Mouse (Mus musculus): ENCODE data around the gene Car3. TPM values are rescaled to one million over a fixed set of nuclear protein-coding genes. Genes with fewer than 3 reads are reported as not detected.

Gene Car3
- polyA plus RNA-seq, 1 experiment, result 5,717 TPM

DNA sequence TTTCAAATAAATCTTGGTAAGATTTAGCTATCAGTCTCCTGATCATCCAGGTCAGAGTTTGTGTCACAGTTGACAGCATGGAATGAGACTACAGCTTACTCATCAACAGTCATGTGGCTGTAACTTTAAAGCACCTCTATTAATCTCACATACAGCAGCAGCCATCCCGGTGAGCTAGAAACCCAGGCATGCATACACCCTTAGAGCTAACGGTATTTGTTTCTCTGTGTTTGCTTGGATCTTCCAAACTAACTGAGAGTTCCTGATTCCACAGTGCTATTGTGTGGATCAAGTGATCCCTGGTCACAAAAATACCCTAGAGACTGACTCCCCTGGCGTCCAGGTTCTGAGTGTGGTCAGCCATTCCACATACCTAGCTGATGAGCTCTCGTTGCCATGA, 1.5 kb upstream of the Car3 start:
- Histone ChIP-seq H3K4me1 (ENCODE audit: control insufficient read depth, insufficient read depth, insufficient read length, low read length) (no peaks in the 10 kb centered on the region; the same call in 1 of the 2 replicates), H3K4me3 (ENCODE audit: insufficient read depth, low read depth, low read length) (peak overlapping the region; percentile 29; the same call in 1 of the 2 replicates), H3K27ac (replicated peaks; ENCODE audit: low read depth, low read length) (0 out of 2 replicates have a peak overlapping the region, but pooled peaks have one; percentile 47)

- no peaks in the 10 kb centered on the region; the same call in 1 of the 2 replicates for H3K4me1 ChIP-seq (ENCODE audit: control insufficient read depth, insufficient read depth, insufficient read length, low read length)
- peak overlapping the region; percentile 69 for H3K4me3 ChIP-seq (ENCODE audit: insufficient read depth, low read depth, low read length)
- H3K27ac ChIP-seq (replicated peaks; ENCODE audit: low read depth, low read length), result peak overlapping the region; percentile 31
Measured at GRCm38 (mm10) chr3:14862654-14863021, 674 bp upstream of the Car3 start.

DNA sequence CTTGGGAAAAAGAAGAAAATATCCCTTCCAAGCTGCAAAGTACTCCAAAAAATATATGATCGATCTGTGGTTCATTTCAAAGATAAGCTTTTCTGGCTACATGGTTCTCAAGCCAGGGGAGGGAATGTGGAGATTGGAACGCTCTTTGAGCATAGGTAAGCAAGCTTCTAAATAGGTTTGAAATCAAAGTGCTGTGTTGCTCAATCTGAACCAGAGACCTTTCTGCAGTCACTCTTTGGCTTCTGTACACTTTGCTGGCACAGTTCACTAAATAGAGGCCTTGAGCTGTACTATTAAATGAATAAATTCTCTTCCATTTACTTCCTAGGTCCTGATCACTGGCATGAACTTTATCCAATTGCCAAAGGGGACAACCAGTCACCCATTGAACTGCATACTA, 610 bp downstream of the Car3 start:
- H3K4me1 ChIP-seq (ENCODE audit: control insufficient read depth, insufficient read depth, insufficient read length, low read length), result peaks cover 5% of the 10 kb centered on the region
- H3K4me3 ChIP-seq (ENCODE audit: insufficient read depth, low read depth, low read length), result peak overlapping the region; percentile 69
- peak overlapping the region; percentile 80 for H3K27ac ChIP-seq (replicated peaks; ENCODE audit: low read depth, low read length)

GRCm38 (mm10) chr3:14865941-14866340, 2.6 kb downstream of the Car3 start:
- Histone ChIP-seq H3K27ac (replicated peaks; ENCODE audit: low read depth, low read length) (peak overlapping the region; percentile 55), H3K4me3 (ENCODE audit: insufficient read depth, low read depth, low read length) (peak overlapping the region; percentile 9; the same call in 1 of the 2 replicates)

DNA sequence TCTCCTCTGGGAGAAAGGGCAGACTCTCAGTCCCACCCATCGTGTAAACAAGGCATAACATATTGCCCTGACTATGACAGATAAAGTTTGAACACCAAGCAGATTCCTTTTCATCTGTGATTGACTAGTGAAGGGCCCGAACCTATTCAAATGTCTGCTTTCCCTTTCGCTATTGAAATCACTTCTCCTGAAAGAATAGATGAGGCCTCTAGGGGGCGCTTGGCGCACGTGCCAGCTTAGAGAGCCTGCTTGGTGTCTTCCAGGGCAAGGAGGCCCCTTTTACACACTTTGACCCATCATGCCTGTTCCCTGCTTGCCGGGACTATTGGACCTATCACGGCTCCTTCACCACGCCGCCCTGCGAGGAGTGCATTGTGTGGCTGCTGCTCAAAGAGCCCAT, 6.5 kb downstream of the Car3 start:
- Histone ChIP-seq H3K27ac (replicated peaks; ENCODE audit: low read depth, low read length) (peak overlapping the region; percentile 72), H3K4me3 (ENCODE audit: insufficient read depth, low read depth, low read length) (peak overlapping the region; percentile 49)

More at GRCm38 (mm10) chr3:14865941-14866340, 2.6 kb downstream of the Car3 start:
- H3K4me1 ChIP-seq (ENCODE audit: control insufficient read depth, insufficient read depth, insufficient read length, low read length), result peaks cover 5% of the 10 kb centered on the region

GRCm38 (mm10) chr3:14870528-14870927, 7.2 kb downstream of the Car3 start:
- Histone ChIP-seq H3K27ac (replicated peaks; ENCODE audit: low read depth, low read length) (0 out of 2 replicates have a peak overlapping the region, but pooled peaks have one; percentile 1), H3K4me1 (ENCODE audit: control insufficient read depth, insufficient read depth, insufficient read length, low read length) (peaks cover 5% of the 10 kb centered on the region), H3K4me3 (ENCODE audit: insufficient read depth, low read depth, low read length) (no peak overlapping the region)

More for the DNA sequence above, 6.5 kb downstream of the Car3 start:
- peaks cover 5% of the 10 kb centered on the region for H3K4me1 ChIP-seq (ENCODE audit: control insufficient read depth, insufficient read depth, insufficient read length, low read length)

DNA sequence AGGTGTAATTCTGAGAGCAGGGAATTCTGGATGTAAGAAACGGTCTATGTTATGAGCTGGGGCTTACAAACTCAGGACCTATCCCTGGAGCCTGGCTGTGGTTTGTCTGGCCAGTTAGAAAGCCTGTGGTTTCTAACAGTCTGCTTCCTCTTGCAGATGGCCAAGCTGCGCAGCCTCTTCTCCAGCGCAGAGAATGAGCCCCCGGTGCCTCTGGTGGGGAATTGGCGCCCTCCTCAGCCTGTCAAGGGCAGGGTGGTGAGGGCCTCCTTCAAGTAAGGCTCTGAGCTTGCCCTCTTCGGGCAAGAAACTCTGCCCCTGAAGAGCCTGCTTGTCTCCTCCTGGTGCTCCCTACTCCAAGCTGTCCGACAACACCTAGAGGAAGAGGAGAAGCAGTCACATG, 8.1 kb downstream of the Car3 start:
- Histone ChIP-seq H3K4me1 (ENCODE audit: control insufficient read depth, insufficient read depth, insufficient read length, low read length) (peaks cover 5% of the 10 kb centered on the region), H3K4me3 (ENCODE audit: insufficient read depth, low read depth, low read length) (no peak overlapping the region), H3K27ac (replicated peaks; ENCODE audit: low read depth, low read length) (no peak overlapping the region)

- Histone ChIP-seq H3K4me1 (ENCODE audit: control insufficient read depth, insufficient read depth, insufficient read length, low read length) (no peaks in the 10 kb centered on the region; the same call in 1 of the 2 replicates), H3K27ac (replicated peaks; ENCODE audit: low read depth, low read length) (no peak overlapping the region), H3K4me3 (ENCODE audit: insufficient read depth, low read depth, low read length) (no peak overlapping the region)
Measured at GRCm38 (mm10) chr3:14874402-14875040, 11.2 kb downstream of the Car3 start.

GRCm38 (mm10) chr3:14876325-14876918, 13.1 kb downstream of the Car3 start:
- H3K4me1 ChIP-seq (ENCODE audit: control insufficient read depth, insufficient read depth, insufficient read length, low read length), result no peaks in the 10 kb centered on the region
- H3K4me3 ChIP-seq (ENCODE audit: insufficient read depth, low read depth, low read length), result no peak overlapping the region
- no peak overlapping the region for H3K27ac ChIP-seq (replicated peaks; ENCODE audit: low read depth, low read length)

- Histone ChIP-seq H3K4me1 (ENCODE audit: control insufficient read depth, insufficient read depth, insufficient read length, low read length) (no peaks in the 10 kb centered on the region), H3K4me3 (ENCODE audit: insufficient read depth, low read depth, low read length) (no peak overlapping the region), H3K27ac (replicated peaks; ENCODE audit: low read depth, low read length) (no peak overlapping the region)
Measured at GRCm38 (mm10) chr3:14877251-14877909, 14.1 kb downstream of the Car3 start.

GRCm38 (mm10) chr3:14878749-14879223, 15.5 kb downstream of the Car3 start:
- no peaks in the 10 kb centered on the region for H3K4me1 ChIP-seq (ENCODE audit: control insufficient read depth, insufficient read depth, insufficient read length, low read length)
- H3K27ac ChIP-seq (replicated peaks; ENCODE audit: low read depth, low read length), result no peak overlapping the region
- no peak overlapping the region for H3K4me3 ChIP-seq (ENCODE audit: insufficient read depth, low read depth, low read length)

GRCm38 (mm10) chr3:14879293-14879692, 16.0 kb downstream of the Car3 start:
- Histone ChIP-seq H3K27ac (replicated peaks; ENCODE audit: low read depth, low read length) (no peak overlapping the region), H3K4me3 (ENCODE audit: insufficient read depth, low read depth, low read length) (no peak overlapping the region), H3K4me1 (ENCODE audit: control insufficient read depth, insufficient read depth, insufficient read length, low read length) (no peaks in the 10 kb centered on the region)

GRCm38 (mm10) chr3:14880277-14880676, 17.0 kb downstream of the Car3 start:
- H3K4me1 ChIP-seq (ENCODE audit: control insufficient read depth, insufficient read depth, insufficient read length, low read length), result no peaks in the 10 kb centered on the region
- no peak overlapping the region for H3K4me3 ChIP-seq (ENCODE audit: insufficient read depth, low read depth, low read length)
- no peak overlapping the region for H3K27ac ChIP-seq (replicated peaks; ENCODE audit: low read depth, low read length)

DNA sequence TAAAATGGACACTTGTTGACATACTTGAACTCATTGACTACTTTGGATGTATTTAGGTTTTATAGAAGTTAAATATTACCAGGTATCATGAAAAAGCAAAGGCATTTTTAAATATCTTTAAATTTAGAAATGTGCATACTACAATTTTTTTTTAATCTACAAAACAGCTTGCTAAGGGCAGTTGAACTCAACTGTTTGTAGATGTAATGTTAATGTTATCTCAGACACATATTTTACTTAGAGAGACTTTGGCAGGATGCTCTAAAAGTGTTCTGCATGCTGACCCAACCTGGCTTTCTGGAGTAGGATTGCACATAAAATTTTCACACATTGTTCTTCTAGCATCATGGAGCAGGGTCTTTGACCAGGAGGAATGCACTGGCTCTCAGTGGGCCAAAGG, 18.7 kb downstream of the Car3 start:
- Histone ChIP-seq H3K27ac (replicated peaks; ENCODE audit: low read depth, low read length) (no peak overlapping the region), H3K4me3 (ENCODE audit: insufficient read depth, low read depth, low read length) (no peak overlapping the region), H3K4me1 (ENCODE audit: control insufficient read depth, insufficient read depth, insufficient read length, low read length) (no peaks in the 10 kb centered on the region)

- no peak overlapping the region for H3K4me3 ChIP-seq (ENCODE audit: insufficient read depth, low read depth, low read length)
- H3K27ac ChIP-seq (replicated peaks; ENCODE audit: low read depth, low read length), result no peak overlapping the region
Measured at GRCm38 (mm10) chr3:14882756-14883155, 19.4 kb downstream of the Car3 start.

More at GRCm38 (mm10) chr3:14882756-14883155, 19.4 kb downstream of the Car3 start:
- no peaks in the 10 kb centered on the region for H3K4me1 ChIP-seq (ENCODE audit: control insufficient read depth, insufficient read depth, insufficient read length, low read length)
